Mouse (Mus musculus) lung, postnatal 0 days (tissue): Measurements from ENCODE around the gene Supt3. TPM values are rescaled to one million over a fixed set of nuclear protein-coding genes. Genes with fewer than 3 reads are reported as not detected.

Experiments
- ATAC-seq: fragments of 200-750 bp; cut with Nextera tagmentation; 2 replicates; pipeline ENCODE4 v1.8.0; 2017; ENCODE audit warnings: moderate library complexity
- DNase-seq: peaks from one replicate; pipeline ENCODE4 v3.0.0-alpha.2; 2016; ENCODE audit warnings: low spot score
- H3K27ac ChIP-seq: fragments of 300-500 bp; sonication (generic); 2 replicates; pipeline ENCODE4 v1.5.1; 2014; ENCODE audit warnings: antibody characterized with exemption, mild to moderate bottlenecking, low read length, mixed read lengths
- H3K27me3 ChIP-seq: fragments of 300-500 bp; sonication (generic); replicated peaks from 2 replicates; pipeline ENCODE4 v1.6.1; 2014; ENCODE audit warnings: low read length, mixed read lengths; ENCODE audit not compliant: insufficient read depth
- H3K36me3 ChIP-seq: fragments of 300-500 bp; sonication (generic); 2 replicates; pipeline ENCODE4 v1.6.1; 2014; ENCODE audit warnings: low read length, mixed read lengths; ENCODE audit not compliant: insufficient read depth
- H3K4me1 ChIP-seq: fragments of 300-500 bp; sonication (generic); 2 replicates; pipeline ENCODE4 v1.6.1; 2014; ENCODE audit warnings: antibody characterized with exemption, low read depth, low read length, mixed read lengths; ENCODE audit not compliant: insufficient read depth
- H3K4me2 ChIP-seq: fragments of 300-500 bp; sonication (generic); replicated peaks from 2 replicates; pipeline ENCODE4 v1.6.1; 2014; ENCODE audit warnings: low read depth, mild to moderate bottlenecking, low read length, moderate library complexity, mixed read lengths
- H3K4me3 ChIP-seq: fragments of 300-500 bp; sonication (generic); 2 replicates; pipeline ENCODE4 v1.5.1; 2014; ENCODE audit warnings: low read depth, low read length
- H3K9ac ChIP-seq: fragments of 300-500 bp; sonication (generic); replicated peaks from 2 replicates; pipeline ENCODE4 v1.6.1; 2014; ENCODE audit warnings: low read depth, mild to moderate bottlenecking
- H3K9me3 ChIP-seq: fragments of 300-500 bp; sonication (generic); 2 replicates; pipeline ENCODE4 v1.6.1; 2016; ENCODE audit warnings: low read length, mixed read lengths
- CTCF ChIP-seq: IDR thresholded peaks from 2 replicates; pipeline ENCODE4 v1.5.1; 2016; ENCODE audit warnings: antibody characterized with exemption, mild to moderate bottlenecking
- EP300 ChIP-seq: IDR thresholded peaks from 2 replicates; pipeline ENCODE4 v1.6.1; 2016; ENCODE audit warnings: antibody characterized with exemption, mild to moderate bottlenecking, control low read depth
- WGBS: fragments of 180-500 bp; shearing (Covaris S2); extraction: QIAGEN DNeasy Blood & Tissue Kit; methylation state at CpG from one replicate; pipeline ENCODE4 v1.1.7; 2014; 5-methylcytosine and 5-hydroxymethylcytosine counted together
- polyA plus RNA-seq: library from polyadenylated mRNA; unstranded; fragments of >200 nt; fragmentation: Nextera tagmentation; extraction: Ambion mirVana; gene quantifications from 2 replicates; pipeline ENCODE4 v1.2.1, GENCODE M21; 2015

The Supt3 gene
- polyA plus RNA-seq, 1 experiment from 2014 or later, result 7.8 TPM

DNA sequence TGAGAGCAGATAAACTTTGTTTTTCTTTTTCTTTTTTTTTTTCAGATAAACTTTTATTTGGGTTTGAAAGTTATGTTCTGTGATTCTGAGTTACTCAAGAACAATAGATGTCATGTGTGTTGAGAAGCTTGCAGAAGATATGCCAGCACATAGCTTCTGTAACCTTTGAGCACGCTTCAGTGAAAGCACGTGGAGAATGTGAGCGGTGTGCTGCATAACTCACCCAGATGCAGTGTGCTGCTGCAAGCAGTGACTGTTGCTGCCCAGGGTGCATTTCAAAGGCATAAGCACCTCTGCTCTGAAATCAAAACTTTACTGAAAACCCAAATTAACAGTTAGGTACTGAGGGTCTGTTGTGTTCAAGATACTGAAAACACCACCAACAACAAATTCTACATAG, 251.5 kb downstream of the Supt3 start:
- no peak for ATAC-seq
- Histone ChIP-seq H3K9me3 (no peaks in the 10 kb centered on the region), H3K27ac (no peak overlapping the region), H3K36me3 (no peaks in the 10 kb centered on the region), H3K4me1 (no peaks in the 10 kb centered on the region), H3K27me3 (no peaks in the 10 kb centered on the region), H3K4me3 (no peak overlapping the region), H3K9ac (no peak overlapping the region), H3K4me2 (no peak overlapping the region)
- 64% methylated on average over 3 of the region's 3 CpGs for whole genome bisulfite sequencing
- TF ChIP-seq CTCF (no peak), EP300 (no peak)
- no peak for DNase-seq

DNA sequence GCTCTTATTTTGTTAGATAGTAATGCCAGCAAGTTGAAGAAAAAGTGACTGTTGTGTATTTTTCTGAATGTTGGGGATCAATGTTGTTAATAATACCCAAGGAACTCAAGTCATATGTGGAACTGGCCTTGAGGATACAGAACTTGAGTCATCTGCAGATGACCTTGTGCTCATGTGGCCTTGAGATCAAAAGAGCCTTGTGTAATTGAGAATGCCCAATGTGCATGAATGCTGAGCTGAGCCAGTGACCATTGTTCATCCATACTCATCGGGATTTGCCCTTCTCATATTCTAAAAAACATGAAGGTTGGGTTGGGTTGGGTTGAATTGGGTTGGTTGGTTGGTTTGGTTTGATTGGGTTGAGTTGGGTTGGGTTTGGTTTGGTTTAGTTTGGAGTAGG, 252.2 kb downstream of the Supt3 start:
- Histone ChIP-seq H3K9me3 (no peaks in the 10 kb centered on the region), H3K9ac (no peak overlapping the region), H3K36me3 (no peaks in the 10 kb centered on the region), H3K27ac (no peak overlapping the region), H3K27me3 (no peaks in the 10 kb centered on the region), H3K4me3 (no peak overlapping the region), H3K4me2 (no peak overlapping the region), H3K4me1 (no peaks in the 10 kb centered on the region)
- no peak for ATAC-seq
- 95% methylated on average over 1 of the region's 1 CpGs for WGBS
- no peak for DNase-seq
- no peak for TF ChIP-seq CTCF
- TF ChIP-seq EP300, result no peak

DNA sequence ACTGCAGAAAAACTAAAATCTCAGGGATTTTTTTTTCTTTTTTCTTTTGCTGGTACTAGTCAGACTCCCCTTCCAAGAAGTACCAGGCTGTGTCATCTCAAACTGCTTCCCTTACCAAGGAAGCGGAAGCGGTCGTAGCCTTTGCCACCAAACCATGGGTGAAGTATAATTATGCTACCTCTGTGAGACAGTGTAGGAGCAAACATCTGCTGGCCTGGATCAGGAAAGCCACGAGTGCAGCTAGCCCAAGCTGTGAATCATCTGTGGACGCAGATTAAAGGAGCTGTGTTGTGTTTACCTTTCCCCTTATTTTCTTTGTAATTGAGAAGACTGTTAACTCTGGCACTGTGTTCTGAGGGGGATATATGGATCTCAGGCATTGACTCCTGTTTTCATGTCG, 255.3 kb downstream of the Supt3 start:
- DNase-seq, result no peak
- WGBS, result 72% methylated on average over 6 of the region's 6 CpGs

DNA sequence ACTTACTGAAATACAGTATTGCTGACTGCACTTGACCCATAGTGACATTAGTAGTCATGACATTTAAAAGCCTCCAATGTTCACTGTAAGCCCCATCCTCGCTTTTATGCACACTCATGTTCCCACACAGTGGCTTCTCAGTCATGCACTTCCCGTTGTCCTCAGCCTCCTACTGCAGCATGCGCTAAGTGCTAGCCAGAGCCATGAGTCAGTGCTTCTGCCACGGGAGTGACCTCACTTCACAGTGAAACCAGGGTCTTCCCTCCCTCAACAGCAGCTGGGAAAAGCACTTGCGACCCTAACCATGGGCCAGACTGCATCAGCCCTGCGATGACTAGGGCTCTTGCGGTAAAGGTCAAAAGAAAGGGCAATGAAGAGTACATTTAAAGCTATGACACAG, 256.7 kb downstream of the Supt3 start:
- ATAC-seq (no peak), DNase-seq (no peak)
- Histone ChIP-seq H3K27ac (no peak overlapping the region), H3K27me3 (no peaks in the 10 kb centered on the region), H3K4me3 (no peak overlapping the region), H3K9me3 (no peaks in the 10 kb centered on the region), H3K9ac (no peak overlapping the region), H3K4me1 (no peaks in the 10 kb centered on the region), H3K36me3 (no peaks in the 10 kb centered on the region), H3K4me2 (no peak overlapping the region)
- TF ChIP-seq EP300, result no peak
- TF ChIP-seq CTCF, result no peak
- 62% methylated on average over 7 of the region's 7 CpGs for WGBS

More for the DNA sequence above, 255.3 kb downstream of the Supt3 start:
- no peak overlapping the region for H3K27ac ChIP-seq
- no peaks in the 10 kb centered on the region for H3K4me1 ChIP-seq
- H3K4me2 ChIP-seq, result no peak overlapping the region
- H3K4me3 ChIP-seq, result no peak overlapping the region
- no peak for ATAC-seq
- H3K27me3 ChIP-seq, result no peaks in the 10 kb centered on the region
- H3K9me3 ChIP-seq, result no peaks in the 10 kb centered on the region
- no peak overlapping the region for H3K9ac ChIP-seq
- no peaks in the 10 kb centered on the region for H3K36me3 ChIP-seq
- no peak for TF ChIP-seq CTCF

DNA sequence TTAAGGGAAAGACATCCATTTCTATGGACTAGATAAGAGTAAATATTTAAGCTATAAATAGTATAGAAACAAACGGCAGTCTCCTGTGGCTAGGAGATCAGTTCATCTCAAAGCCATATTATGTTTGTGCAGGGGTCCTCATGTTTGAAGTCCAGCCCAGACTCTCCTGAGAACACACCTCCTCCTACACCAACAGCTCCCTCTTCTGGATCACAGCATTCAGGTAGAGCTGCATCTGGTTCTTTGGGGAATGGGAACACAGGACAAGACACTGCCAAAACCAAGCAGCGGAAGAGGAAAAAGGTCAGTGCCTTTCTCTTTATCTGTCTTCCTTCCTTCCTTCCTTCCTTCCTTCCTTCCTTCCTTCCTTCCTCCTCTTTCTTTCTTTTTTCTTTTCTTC, 264.1 kb downstream of the Supt3 start:
- H3K27ac ChIP-seq, result no peak overlapping the region
- no peak for ATAC-seq
- TF ChIP-seq CTCF (peak; percentile 41), EP300 (no peak)
- no peak for DNase-seq
- H3K27me3 ChIP-seq, result no peaks in the 10 kb centered on the region
- H3K36me3 ChIP-seq, result no peaks in the 10 kb centered on the region
- H3K4me3 ChIP-seq, result no peak overlapping the region
- WGBS, result 59% methylated on average over 2 of the region's 2 CpGs
- no peaks in the 10 kb centered on the region for H3K9me3 ChIP-seq
- H3K4me2 ChIP-seq, result no peak overlapping the region
- H3K9ac ChIP-seq, result no peak overlapping the region
- no peaks in the 10 kb centered on the region for H3K4me1 ChIP-seq

DNA sequence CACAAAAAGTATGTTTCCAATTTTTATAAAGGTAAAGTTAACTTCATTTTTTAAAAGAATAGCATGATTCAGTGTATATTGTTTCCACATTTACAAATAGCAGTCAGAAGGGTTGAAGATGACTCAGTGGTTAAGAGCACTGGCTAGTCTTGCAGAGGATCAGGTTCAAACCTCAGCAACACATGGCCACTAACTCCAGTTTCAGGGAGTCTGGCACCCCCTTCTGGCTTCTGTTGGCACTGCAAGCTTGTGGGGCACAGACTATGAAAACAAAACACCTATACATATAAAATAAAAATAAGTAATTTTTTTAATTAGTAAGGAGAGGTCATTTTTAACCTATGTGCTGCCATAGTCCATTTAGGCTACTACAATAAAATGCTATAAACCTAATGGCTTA, 268.9 kb downstream of the Supt3 start:
- no peak overlapping the region for H3K27ac ChIP-seq
- no peak overlapping the region for H3K4me2 ChIP-seq
- H3K9me3 ChIP-seq, result no peaks in the 10 kb centered on the region
- H3K36me3 ChIP-seq, result no peaks in the 10 kb centered on the region
- H3K9ac ChIP-seq, result no peak overlapping the region
- DNase-seq (no peak), ATAC-seq (no peak)
- peak; percentile 59 for TF ChIP-seq CTCF
- TF ChIP-seq EP300, result no peak
- H3K27me3 ChIP-seq, result no peaks in the 10 kb centered on the region
- H3K4me3 ChIP-seq, result no peak overlapping the region
- H3K4me1 ChIP-seq, result no peaks in the 10 kb centered on the region

DNA sequence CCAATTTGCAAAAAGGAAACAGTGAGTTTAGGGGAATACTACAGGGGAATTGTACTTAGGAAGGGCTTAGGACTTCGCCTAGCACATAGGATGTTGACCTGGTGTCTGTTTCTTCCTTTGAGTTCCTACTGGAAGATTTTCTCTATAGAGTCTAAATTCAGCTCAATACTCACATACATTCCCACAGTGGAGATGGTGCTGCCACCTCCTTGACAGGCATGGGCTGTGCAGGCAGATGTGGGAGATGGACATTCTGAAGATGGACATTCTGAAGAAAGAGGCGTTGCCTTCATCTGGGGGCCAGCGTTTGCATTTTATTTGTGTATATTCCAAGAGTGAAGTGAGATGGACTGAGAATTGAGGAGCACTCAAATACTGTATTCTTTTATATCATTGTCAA, 269.6 kb downstream of the Supt3 start:
- WGBS, result 87% methylated on average over 3 of the region's 3 CpGs
- TF ChIP-seq CTCF, result peak; percentile 49
- TF ChIP-seq EP300, result no peak
- no peaks in the 10 kb centered on the region for H3K36me3 ChIP-seq

More for the DNA sequence above, 269.6 kb downstream of the Supt3 start:
- H3K27me3 ChIP-seq, result no peaks in the 10 kb centered on the region
- no peak overlapping the region for H3K4me3 ChIP-seq
- H3K27ac ChIP-seq, result no peak overlapping the region
- H3K4me2 ChIP-seq, result no peak overlapping the region
- ATAC-seq, result no peak
- no peaks in the 10 kb centered on the region for H3K4me1 ChIP-seq
- H3K9ac ChIP-seq, result no peak overlapping the region
- DNase-seq, result no peak
- no peaks in the 10 kb centered on the region for H3K9me3 ChIP-seq
